Mouse (Mus musculus) forebrain, embryonic 10.5 days (tissue): ENCODE results near the gene Cnbd2. TPM values are rescaled to one million over a fixed set of nuclear protein-coding genes. Genes with fewer than 3 reads are reported as not detected.

Experiments
- DNase-seq: peaks from one replicate; pipeline ENCODE4 v3.0.0-alpha.2; 2017; ENCODE audit warnings: low spot score; ENCODE audit errors: extremely low spot score
- H3K27ac ChIP-seq: fragments of 300-500 bp; sonication (generic); 2 replicates; pipeline ENCODE4 v1.5.1; 2016; ENCODE audit warnings: mild to moderate bottlenecking
- H3K27me3 ChIP-seq: fragments of 300-500 bp; sonication (generic); 2 replicates; pipeline ENCODE4 v1.6.1; 2016; ENCODE audit warnings: mild to moderate bottlenecking; ENCODE audit not compliant: poor library complexity, severe bottlenecking
- H3K36me3 ChIP-seq: fragments of 300-500 bp; sonication (generic); replicated peaks from 2 replicates; pipeline ENCODE4 v1.6.1; 2016; ENCODE audit warnings: mild to moderate bottlenecking, moderate library complexity
- H3K4me1 ChIP-seq: fragments of 300-500 bp; sonication (generic); 2 replicates; pipeline ENCODE4 v1.6.1; 2016
- H3K4me3 ChIP-seq: fragments of 300-500 bp; sonication (generic); 2 replicates; pipeline ENCODE4 v1.5.1; 2016; ENCODE audit warnings: mild to moderate bottlenecking, moderate library complexity
- H3K9me3 ChIP-seq: fragments of 300-500 bp; sonication (generic); 2 replicates; pipeline ENCODE4 v1.6.1; 2016; ENCODE audit warnings: mild to moderate bottlenecking, moderate library complexity
- WGBS: fragments of 180-500 bp; shearing (Covaris S2); methylation state at CpG from one replicate; pipeline ENCODE4 v1.1.7; 2016; 5-methylcytosine and 5-hydroxymethylcytosine counted together
- microRNA-seq: library from miRNA; unstranded; fragments of <30 nt; microRNA quantifications from one replicate; pipeline ENCODE4, GENCODE M21; 2017
- polyA plus RNA-seq: library from polyadenylated mRNA; unstranded; fragments of >200 nt; fragmentation: Nextera tagmentation; extraction: Ambion mirVana; gene quantifications from 2 replicates; pipeline ENCODE4 v1.2.1, GENCODE M21; 2016

The Cnbd2 gene
- polyA plus RNA-seq, 1 experiment from 2014 or later = 2.6 TPM

GRCm38 (mm10) chr2:156423672-156424071, 111.6 kb downstream of the Cnbd2 start:
- 81% methylated on average over 4 of the region's 4 CpGs for WGBS

More at GRCm38 (mm10) chr2:156423672-156424071, 111.6 kb downstream of the Cnbd2 start:
- Histone ChIP-seq H3K36me3 (no peaks in the 10 kb centered on the region), H3K4me1 (peaks cover 34% of the 10 kb centered on the region), H3K27ac (no peak overlapping the region), H3K4me3 (no peak overlapping the region), H3K9me3 (no peaks in the 10 kb centered on the region), H3K27me3 (peaks cover 76% of the 10 kb centered on the region)
- DNase-seq = no peak

Small RNA genes within 50 kb of the gene (microRNA-seq; reads per million reads assigned to microRNA genes)
- gene Gm22758 = not detected
- gene Gm22759 = not detected

Other genes starting within 250 kb of the Cnbd2 start
- gene Spag4, start 247.1 kb upstream of the Cnbd2 start, polyA plus RNA-seq = 4.1 TPM in 2 replicates
- 63.3 and 73.3 TPM in 2 replicates for gene Cpne1, start 200.3 kb upstream of the Cnbd2 start, polyA plus RNA-seq
- gene Rbm12, start 200.3 kb upstream of the Cnbd2 start, polyA plus RNA-seq = 47.5 and 50.4 TPM in 2 replicates
- gene Gm28036, start 185.2 kb upstream of the Cnbd2 start, polyA plus RNA-seq = 20.7 TPM in 2 replicates
- gene Romo1, start 168.3 kb upstream of the Cnbd2 start, polyA plus RNA-seq = 379 and 398 TPM in 2 replicates
- gene Nfs1, start 168.1 kb upstream of the Cnbd2 start, polyA plus RNA-seq = 41.7 and 45.2 TPM in 2 replicates
- gene Rbm39, start 132.1 kb upstream of the Cnbd2 start, polyA plus RNA-seq = 542 and 576 TPM in 2 replicates
- gene Phf20, start 115.8 kb upstream of the Cnbd2 start, polyA plus RNA-seq = 71.6 and 77.4 TPM in 2 replicates
- gene Scand1, start 405 bp downstream of the Cnbd2 start, polyA plus RNA-seq = 49.0 and 52.1 TPM in 2 replicates
- gene Epb41l1, start 108.6 kb downstream of the Cnbd2 start, polyA plus RNA-seq = 0.93 and 1.1 TPM in 2 replicates
- gene Aar2, start 235.3 kb downstream of the Cnbd2 start, polyA plus RNA-seq = 51.6 and 53.4 TPM in 2 replicates